Mouse (Mus musculus) fibroblast of lung, adult 2 months (primary cell): Measurements from ENCODE around the gene Gopc.

ENCODE experiments used
- DNase-seq: peaks from one replicate; pipeline ENCODE4 v3.0.0-alpha.2; 2011; ENCODE audit warnings: low read depth

Gene Gopc

DNA sequence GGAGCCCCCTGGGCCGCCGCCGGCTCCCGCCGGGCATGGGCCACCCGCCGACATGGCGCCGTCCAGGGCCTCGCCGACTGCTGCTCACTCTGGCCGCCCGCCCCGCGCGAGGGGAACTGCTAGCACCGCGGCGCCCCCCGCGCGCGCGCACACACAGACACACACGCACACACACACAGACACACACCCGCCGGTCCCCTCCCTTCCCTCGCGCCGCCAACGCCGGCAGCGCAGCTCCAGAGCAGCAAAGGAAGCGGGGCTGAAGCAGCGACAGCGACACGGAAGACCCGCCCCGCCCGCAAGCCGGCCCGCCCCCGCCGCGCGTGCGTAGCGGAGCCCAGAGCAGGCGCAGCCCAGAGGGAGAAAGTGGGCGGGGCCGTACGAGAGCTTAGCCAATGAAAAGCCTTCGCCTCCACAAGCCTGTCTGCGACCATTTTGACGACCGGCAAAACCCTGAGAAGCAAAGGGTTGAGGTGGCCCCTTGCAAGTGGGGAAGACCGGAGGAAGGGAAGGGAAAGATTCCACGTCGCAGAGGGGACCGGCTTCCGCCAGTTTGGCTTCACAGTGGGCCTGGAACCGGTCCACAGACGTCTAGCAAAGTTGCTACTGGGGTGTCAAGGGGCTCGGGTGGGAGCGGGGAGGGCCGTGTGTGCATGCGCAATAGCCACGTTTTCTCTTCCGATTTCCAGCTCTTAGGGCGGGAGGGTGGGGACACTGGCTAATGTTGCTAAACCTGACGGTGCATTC, at the start of gene Gopc:
Gopc (minus strand) TSS at position 280 of the 747 bp plus-strand sequence.
- peak; percentile 91 for DNase-seq

DNA sequence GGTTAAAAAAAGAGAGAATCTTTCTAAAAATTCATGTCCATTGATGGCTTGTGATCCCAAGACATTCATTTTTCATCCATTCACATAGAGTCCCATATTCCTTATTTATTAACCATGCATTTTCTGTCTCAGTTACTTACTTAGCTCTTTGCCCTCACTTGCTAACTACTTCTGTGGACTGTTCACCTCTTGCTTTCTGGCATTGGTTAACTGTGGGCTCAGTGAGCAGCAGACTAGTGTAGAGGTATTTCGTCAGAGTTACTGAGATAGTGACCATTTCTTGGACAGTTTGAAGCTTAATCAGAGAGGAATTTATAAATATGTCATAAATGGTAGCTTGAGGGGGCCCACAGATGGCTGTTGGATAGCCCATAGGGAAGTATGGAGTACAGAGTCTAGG, 49.0 kb upstream of the Gopc start:
- no peak for DNase-seq

DNA sequence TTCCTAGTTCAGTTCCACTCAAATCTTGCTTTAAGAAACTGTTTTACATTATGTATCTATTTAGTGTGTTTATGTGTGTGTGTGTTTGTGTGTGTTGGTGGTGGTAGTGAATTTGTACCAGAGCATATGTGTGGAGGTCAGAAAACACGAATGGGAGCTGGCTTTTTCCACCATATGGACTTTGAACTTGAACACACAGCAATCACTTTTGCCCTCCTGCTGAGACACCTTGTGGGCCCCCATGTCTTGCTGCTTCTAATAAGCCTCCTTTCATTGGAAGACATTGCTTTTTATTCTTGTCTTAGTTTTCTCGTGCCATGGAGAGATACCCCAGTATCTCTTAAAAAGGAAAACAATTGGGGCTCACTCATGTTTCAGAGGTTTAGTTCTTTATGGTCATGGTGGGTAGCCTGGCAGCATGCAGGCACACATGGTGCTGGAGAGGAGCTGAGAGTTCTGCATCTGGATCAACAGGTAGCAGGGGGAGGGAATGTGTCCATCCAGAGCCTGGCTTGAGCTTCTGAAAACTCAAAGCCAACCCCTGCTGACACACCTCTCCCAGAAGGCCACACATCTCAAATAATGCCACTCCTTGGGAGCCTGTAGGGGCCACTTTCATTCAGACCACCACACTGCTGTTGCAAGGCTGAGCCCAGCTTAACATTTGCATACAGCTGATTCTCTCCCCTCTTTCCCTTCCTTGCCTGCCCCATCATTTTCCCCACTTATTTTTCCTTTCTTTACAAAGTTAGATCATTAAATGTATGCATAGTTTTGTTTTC, 45.9 kb upstream of the Gopc start:
- DNase-seq, result no peak

DNA sequence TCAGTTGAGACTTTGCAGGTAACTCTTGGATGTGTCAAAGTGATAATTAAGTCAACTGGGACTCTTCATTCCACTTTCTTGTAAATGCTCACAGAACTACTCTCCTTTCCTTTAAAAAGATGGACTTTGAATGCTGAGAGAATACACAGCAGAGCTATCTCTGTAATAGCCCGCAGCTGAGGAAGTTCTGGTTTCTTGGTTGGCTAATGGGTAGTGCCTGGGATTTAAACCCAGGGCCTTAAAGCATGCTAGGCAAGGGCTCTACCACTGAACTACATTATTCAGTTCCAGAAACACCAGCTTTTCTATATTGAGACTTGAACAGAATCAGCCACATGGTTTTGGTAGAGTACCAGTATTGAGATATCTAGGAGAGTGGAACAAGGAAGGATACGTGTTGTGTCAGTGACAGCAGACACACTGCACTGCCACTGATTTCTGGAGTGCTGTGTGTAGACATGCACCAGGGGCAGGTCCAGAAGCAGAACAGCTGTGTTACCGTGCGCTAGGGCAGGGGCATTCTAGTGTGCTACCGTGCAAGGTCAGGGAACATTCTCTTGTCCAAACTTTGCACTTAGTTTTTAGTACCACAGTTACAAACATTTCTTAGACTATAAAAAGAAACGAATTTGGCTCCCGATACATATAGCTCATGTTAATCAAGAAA, 44.5 kb upstream of the Gopc start:
- DNase-seq, result no peak

DNA sequence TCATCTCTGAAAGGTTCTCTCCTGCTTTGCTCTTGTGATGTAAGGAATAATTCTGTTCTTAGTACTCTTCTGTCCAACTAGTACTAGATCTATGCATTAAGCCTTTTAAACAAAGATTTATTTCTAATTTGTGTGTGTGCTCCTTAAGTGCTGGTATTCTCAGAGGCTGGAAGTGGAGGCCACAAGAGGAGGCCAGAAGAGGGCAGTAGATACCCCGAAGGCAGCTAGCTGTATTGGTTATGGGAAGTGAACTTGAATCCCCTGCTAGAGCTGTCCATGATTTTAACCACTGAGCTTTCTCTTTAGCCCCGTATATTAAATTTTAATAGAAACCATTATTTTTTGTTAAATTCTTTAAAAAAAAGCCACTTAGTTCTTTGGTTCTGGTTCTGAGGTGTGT, 41.2 kb upstream of the Gopc start:
- DNase-seq, result no peak

DNA sequence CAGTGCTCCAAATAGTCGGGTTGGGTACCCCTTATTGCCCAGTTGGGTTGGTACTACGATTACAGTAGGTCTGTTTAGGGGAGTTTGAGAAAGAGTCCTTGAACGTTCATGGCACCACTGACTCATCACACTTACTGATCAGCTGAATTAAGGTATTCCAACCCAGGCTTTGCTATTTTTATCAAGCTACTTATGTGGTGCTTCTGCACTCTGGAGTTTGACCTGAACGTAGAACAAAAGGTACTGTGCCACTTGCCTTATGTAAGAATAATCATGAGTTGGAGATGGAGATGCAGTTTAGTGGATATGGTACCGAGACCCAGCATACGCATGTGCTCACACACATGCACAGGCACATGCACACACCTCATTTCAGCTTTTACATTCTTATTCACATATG, 39.8 kb upstream of the Gopc start:
- DNase-seq, result no peak

DNA sequence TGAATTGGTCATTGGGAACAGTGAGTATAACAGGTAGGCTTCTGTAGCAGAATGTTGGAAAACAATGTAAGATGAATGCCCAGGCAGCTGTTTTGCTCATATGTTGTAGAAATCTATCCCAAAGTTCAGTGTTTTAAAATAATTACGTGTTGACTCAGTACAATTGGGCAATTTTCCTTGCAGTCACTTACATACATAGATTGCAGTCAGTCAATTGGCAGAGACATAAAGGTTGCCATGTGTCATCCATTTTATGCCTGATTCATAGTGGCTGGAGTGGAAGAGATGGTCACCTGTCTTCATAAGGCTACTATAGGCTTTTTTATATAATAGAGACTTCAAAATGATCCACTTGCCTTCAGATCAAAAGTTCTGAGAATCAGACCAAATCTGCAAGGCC, 38.6 kb upstream of the Gopc start:
- DNase-seq, result no peak

DNA sequence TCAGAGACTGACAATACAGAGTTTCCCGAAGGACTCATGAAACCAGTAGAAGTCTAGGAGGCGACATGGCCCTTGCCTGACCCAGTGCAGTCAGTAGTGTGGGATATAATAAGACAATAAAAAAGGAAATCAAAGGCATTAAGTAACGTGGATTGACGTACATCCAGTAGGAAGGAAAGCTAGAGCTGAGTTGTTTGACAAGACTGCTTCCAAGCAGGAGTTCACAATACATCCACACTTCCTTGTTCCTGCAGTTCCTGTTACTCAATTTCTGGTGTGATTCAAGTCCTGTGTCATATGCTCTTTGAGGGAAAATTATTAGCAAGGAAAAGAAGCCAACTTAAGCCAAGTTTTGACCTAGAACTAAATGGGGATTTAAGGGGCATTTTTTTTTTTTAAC, 37.5 kb upstream of the Gopc start:
- no peak for DNase-seq

DNA sequence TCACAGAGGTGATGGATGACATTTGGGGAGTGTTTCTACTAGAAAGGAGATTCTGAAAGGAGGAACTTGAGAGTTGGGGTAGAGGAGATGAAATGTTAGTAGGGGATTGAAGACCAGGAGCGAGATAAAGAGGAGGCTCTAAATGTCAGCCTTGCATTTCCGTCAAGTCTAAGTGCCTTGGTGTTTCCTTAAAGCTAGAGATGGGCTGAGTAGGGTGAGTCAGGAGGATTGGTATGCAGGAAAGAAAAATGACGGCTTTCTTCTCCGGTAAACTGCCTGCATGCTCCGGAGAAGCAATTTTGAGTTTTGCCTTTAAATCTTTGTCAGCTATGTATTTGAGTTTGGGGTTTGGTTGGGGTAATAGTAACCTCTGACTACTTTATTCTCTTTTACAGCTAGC, 37.0 kb upstream of the Gopc start:
- DNase-seq, result no peak

DNA sequence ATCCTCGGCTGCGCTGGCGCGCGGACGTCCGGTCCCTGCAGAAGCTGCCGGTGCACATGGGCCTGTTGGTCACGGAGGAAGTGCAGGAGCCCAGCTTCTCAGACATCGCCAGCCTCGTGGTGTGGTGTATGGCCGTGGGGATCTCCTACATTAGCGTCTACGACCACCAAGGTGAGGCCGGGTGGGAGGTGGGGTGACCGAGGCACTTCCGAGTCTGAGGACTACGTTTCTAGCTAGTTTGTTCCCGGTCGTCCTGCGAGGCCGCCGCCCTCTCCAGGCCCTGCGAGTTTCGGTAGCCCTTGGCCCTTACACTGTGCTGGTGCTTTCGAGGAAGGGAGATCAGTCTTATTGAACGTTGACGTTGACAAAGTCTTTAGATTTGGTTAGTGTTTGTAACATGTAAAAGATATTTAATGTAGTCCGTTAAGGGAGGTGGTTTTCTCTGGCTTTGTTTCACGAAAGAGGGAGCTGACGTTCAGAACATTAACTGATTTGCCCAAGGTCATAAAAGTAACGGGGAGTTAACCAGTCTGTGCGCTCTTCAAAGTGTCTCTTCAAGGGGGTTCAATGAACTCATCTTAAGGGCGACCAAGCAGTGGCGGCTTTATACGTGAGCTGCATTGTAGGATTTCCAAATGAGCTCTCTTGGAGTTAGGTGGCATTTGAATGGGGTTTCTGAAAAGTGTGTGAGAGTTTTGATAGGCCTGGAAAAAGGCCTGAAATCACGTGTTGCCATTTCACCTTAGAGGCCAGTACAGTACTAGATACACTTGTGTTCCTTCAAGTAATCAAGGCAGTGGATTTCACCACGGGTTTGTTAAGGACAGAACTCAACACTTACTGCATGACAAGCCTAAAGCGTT, 36.3 kb upstream of the Gopc start:
- DNase-seq, result no peak

DNA sequence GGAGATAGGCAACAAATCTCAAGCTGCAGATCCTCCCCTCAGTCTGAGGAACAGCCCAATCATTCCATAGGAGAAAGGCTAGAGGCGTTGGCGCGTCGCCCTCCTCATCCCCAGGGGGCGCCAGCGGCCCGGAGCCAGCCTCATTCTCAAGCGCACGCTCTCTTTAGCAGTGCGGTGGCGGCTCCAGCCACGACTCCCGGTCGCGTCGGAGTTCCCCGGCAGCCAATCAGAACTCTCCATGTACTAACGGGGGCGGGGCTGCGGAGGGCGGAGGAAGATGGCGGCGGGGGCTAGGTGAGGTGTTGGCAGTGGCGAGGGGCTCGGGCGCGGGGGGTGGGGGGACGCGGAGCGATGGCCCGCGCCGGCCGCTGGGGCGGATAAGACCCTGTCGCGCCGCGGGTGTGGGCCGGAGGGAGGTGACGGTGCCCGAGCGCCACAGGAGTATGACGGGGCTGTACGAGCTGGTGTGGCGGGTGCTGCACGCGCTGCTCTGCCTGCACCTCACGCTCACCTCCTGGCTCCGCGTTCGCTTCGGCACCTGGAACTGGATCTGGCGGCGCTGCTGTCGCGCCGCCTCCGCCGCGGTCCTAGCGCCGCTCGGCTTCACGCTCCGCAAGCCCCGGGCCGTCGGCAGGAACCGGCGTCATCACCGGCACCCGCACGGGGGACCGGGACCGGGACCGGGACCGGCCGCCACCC, 35.5 kb upstream of the Gopc start, which contains the start of gene Nus1:
Nus1 (plus strand) TSS at position 249 of the 699 bp plus-strand sequence.
- DNase-seq, result peak; percentile 88

DNA sequence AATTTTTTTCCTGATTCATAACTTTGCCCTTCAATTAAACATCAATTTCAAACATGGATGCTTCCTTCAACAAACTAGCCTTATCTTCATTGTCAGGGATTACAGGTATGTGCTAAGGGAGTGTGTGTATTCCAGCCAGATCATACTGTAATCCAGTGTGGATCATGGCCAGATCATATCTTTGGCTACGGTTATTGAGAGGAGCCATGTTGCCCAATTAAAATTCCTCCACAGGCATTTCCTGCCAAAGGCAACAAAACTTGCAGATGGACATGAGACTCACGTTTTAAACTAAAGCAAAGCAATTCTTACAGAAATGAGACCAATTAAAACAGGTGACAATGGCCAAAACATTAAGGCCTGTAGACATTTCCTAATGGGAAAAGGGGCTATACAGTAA, 34.5 kb upstream of the Gopc start:
- no peak for DNase-seq

DNA sequence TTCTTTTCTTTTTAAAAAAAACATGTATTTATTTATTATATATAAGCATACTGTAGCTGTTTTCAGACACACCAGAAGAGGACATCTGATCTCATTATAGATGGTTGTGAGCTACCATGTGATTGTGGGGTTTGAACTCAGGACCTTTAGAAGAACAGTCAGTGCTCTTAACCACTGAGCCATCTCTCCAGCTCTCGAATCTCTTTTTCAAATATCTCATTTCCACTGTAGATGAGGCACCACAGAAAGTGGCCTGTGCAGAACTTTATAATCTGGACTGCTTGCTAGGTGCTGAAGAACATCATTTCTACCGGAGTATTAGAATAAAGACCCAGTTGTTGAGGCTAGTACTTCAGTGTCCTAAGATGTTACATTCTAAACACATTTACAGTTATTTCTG, 33.1 kb upstream of the Gopc start:
- no peak for DNase-seq

DNA sequence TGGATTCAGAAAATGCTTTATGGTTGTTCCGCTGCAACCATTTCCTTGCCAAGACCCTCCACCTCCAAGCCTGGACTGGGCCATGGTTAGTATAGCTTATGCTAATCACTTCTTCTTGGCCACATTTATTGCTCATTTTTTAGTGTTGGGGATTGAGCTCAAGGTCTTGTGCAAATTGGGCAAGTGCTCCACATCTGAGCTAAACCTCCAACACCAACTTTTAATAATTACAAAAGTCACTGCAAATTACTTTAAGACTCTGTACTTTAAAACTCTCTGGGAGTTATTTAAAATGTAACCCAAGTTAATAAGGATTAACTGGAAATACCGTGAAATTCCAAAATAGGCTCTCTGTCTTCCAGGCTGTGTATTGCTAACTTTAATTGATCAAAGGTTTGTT, 25.6 kb upstream of the Gopc start:
- DNase-seq, result no peak

DNA sequence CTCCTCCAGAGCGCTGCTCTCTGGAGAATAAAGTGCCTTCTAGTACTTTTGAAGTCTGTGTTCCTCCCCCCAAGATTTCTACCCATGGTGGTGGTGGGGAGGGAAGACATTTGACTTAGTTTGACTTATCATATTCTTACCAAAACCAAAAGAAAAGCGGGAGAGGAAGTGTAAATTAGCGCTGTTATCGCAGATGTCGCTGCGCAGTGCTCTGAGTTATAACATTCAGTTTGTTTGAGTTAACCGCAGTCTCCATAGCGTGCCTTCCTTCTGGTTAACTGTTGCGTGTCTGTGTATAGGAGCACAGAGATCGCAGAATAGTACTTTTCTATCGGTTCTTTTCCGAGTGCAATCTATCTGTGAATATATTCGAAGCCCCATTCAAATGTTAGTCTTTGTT, 23.2 kb upstream of the Gopc start:
- DNase-seq, result no peak

DNA sequence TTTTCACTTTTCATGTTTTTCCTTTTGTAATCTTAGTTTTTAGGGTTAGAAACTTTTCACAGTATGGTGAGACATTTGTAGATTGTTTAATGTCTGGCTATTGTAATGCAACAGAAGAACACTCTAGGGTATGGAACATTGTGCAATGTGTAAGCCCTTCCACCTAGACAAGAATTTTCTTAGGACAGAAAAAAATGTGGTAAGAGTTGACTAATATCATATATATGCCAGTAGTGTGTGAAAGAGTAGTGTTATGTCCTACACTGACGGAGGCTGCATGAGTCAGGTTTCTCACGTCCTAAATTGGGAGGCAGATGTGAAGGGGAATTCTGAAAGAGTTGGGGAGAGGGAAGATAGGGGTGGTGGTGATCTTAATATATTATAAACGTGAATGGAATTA, 17.8 kb upstream of the Gopc start:
- no peak for DNase-seq

DNA sequence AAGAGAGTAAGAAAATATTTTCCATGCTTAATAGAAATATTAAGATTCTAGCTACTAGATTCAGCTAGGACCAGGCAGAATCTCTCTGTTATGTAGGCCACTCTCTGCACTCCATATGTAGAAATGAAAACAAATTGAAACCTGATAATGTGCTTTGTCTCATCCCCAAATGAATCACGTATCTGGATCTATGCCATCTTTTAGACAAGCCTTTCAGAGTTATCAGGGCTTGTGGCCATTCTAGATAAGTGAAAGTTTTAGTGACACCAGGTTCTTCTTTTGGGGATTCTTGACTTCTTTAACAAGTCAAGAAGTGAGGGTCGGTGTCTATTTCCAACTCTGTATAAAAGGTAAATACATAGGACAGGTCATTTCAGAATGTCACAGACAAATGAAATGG, 16.8 kb upstream of the Gopc start:
- DNase-seq, result no peak

DNA sequence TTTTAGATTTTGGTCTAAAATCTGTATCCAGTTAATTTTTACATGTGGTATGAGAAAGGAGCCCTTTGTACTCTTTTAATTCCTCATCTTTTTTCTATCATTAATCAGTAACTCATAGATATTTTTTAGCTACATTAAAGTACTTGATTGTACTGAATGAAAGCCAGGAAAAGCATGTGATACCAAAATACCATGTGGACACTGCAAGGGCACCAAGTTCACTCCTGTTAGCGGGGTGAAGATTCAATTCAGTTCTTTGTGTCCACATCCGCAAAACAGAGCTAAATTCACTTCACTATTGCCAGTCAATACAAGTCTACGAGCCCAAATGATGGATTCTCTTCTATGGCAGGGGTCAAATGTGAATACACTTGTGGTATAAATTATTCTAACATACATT, 14.7 kb upstream of the Gopc start:
- DNase-seq, result no peak

DNA sequence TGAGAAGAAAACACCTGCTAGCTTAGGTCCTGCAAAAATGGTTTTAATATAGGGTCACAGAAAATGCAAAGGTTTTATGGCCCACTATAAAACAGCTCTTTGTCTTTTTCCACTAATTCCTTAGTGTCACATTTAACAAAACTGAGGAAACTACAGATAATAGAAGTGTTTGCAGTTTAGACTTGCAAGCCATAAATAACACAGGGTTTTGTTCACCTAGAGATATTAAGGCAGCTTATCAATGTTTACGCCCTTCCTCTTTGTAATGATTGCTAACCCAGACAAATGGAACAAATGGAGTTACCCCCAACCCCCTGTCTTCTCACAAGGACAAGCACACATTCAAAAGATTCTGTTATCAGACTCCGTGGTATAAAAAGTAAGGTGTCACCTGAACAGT, 9.3 kb upstream of the Gopc start:
- no peak for DNase-seq

DNA sequence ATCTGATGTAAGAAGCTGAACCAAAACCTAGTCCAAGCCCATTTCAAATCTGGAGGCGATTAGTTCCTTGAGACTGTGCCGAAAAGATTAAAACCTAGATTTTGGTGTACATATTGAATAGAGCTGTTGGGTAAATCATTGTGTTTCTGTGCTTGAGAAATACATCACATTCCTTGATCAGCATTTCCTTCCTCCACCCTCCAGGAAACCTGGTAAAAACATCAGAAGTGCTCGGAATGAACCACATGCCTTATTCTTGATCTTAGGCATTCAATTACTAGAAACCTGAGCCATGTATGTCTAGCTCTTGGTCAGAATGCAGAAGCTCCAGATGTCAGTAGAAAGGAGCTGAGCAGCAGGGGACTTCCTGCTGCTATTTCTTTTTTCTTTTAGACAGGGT, 7.5 kb upstream of the Gopc start:
- DNase-seq, result no peak

DNA sequence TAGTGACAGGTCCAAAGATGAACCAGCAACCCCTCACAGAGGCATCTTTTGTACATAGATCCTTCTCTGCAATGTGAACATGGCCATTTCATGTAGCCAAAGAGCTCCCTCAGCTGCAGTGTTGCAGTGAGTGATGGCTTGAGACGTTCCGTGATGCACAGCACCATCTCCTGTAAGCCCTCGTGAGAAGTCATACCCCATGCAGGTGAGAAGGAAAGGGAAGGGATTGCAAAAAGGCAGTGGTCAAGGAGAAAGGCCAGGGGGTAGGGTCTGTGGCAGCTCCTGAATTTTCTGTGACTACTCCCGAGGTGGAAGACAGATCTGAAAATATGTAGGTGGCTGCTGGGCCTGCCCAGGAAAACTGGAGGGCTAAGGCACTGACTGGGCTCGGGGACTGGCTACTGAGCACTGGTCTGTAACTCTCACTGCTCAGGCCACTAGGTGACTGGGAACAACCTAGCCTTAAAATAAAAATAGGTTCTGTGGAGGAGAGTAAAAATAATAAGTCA, 7.1 kb upstream of the Gopc start, which contains the start of gene Nepn:
Nepn (plus strand) TSS at position 51 of the 509 bp plus-strand sequence.
- no peak for DNase-seq
